Mouse (Mus musculus): Measurements from ENCODE around the gene Mrgprb5. TPM values are rescaled to one million over a fixed set of nuclear protein-coding genes. Genes with fewer than 3 reads are reported as not detected.

Mrgprb5 gene
- polyA plus RNA-seq (2014; fragmentation: Illumina TruSeq; extraction: RNeasy Lipid Tissue Mini Kit (QIAGEN cat#74804); ENCODE audit: low replicate concordance) = not detected

DNA sequence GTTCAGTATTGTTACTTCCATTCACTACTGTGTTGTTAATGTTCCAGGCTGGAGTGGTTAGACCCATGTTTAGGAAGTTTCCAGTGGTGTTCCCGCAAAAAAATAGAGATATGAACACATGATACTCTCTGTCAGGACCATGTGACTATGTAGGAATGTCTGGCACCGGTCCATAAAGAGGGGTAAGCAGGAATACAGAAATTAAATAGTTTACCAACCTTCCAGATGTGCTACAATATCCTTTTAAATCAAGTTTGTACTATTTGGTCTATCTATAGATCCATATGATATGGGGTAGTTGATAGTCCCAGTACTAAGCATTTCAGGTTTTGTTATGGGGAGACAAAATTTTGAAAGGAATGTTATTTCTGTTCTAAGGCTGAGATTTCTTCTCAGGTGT lies at the start of gene Mrgprb5:
Mrgprb5 (minus strand) TSS at position 101 of the 400 bp plus-strand sequence.

DNA sequence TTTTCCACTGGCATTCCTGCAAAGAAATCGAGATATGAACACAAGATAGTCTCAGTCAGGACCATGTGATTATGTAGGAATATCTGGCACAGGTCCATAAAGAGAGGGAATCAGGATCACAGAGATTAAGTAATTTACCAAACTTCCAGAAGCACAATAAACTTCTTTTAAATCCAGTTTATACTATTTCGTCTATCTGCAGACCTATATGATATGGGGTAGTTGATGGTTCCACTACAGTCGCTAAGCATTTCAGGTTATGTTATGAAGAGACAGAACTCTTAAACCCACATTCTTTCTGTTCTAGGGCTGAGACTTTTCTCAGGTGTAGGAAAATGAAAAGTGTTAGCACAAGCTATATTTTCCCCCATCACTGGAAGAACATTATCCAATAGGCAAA lies 30.4 kb upstream of the Mrgprb5 start, which contains the start of gene Mrgprb4:
Mrgprb4 (minus strand) TSS at position 101 of the 400 bp plus-strand sequence.

Other genes starting within 250 kb of the Mrgprb5 start
- gene Mrgpra4, start 186.9 kb downstream of the Mrgprb5 start, polyA plus RNA-seq (2014; fragmentation: Illumina TruSeq; extraction: RNeasy Lipid Tissue Mini Kit (QIAGEN cat#74804); ENCODE audit: low replicate concordance) = not detected
- not detected for gene Mrgprx1, start 141.4 kb downstream of the Mrgprb5 start, polyA plus RNA-seq (2014; fragmentation: Illumina TruSeq; extraction: RNeasy Lipid Tissue Mini Kit (QIAGEN cat#74804); ENCODE audit: low replicate concordance)
- not detected for gene Mrgprb4, start 30.3 kb upstream of the Mrgprb5 start, polyA plus RNA-seq (2014; fragmentation: Illumina TruSeq; extraction: RNeasy Lipid Tissue Mini Kit (QIAGEN cat#74804); ENCODE audit: low replicate concordance)
- not detected for gene Mrgprb8, start 219.5 kb upstream of the Mrgprb5 start, polyA plus RNA-seq (2014; fragmentation: Illumina TruSeq; extraction: RNeasy Lipid Tissue Mini Kit (QIAGEN cat#74804); ENCODE audit: low replicate concordance)